Mouse (Mus musculus) megakaryocyte-erythroid progenitor cell, adult 5-6 weeks (primary cell): ENCODE data around the gene Ubr1. TPM values are rescaled to one million over a fixed set of nuclear protein-coding genes. Genes with fewer than 3 reads are reported as not detected.
"Not testable (repeated sequence)": the region's sequence is repeated elsewhere in the genome, so short reads cannot be mapped to it uniquely, and the experiment has no call there.

Experiments used
- ATAC-seq: replicated peaks from 2 replicates; pipeline ENCODE4 v1.8.0; 2016; ENCODE audit warnings: mild to moderate bottlenecking, inconsistent platforms; ENCODE audit not compliant: severe bottlenecking, poor library complexity, low FRiP score, low TSS enrichment
- total RNA-seq, 2 experiments: library from RNA; stranded (forward) in 1 of 2; stranded (reverse) in 1 of 2; fragments of 200-1000, 215-1000 nt in 1 of 2; fragments of >200 nt in 1 of 2; fragmentation: Nextera tagmentation in 1 of 2; gene quantifications; 2 replicates each; pipeline ENCODE4 v1.2.3; 2014 to 2017

Ubr1 gene
- total RNA-seq, 2 experiments from 2014 or later, result 32.9 to 39.5 TPM

DNA sequence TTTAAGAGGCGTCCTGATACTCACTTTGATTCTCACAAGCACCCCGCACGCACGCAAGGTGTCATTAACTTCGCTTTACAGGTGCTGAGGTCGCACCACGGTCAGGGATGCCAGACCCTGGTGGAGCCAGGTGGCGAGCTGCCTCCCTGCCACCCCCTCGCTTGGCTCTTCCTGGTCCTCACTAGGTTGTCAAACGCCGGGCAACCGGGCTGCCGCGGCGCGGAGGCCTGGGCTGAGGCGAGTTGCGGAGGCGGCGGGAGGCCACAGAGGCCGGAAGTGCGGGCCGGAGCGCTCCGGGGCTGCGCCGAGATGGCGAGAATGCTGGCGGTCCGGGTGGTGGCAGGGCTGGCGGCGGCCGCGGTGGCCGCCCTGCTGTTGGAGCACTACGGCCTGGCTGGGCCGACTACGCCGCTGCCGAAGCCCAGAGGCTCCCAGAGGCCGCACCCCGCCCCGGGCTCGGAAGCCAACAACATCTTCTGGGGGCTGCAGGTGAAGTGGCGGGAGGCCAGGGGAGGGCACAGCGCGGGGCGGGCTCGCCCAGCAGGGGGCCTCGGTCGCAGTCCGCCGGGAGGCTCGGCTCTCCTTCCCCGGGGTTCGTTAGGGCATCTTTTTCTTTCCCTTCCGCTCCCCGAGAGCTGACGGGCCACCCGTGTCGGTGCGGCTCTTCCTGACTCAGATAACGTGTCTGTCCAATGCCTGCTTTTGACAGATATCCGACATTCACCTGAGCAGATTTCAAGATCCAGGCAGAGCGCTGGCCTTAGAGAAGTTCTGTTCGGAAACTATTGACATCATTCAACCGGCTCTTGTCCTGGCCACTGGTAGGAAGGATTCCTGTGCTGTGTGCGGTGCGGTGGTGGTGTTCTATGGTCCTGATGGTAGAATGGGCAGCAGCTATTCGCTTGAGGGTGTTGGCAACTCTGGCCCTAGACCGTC is 6.7 kb upstream of the Ubr1 start, which contains the start of gene Tmem62:
Tmem62 (plus strand) TSS at position 28 of the 936 bp plus-strand sequence.
- peak; percentile 79 for ATAC-seq

GRCm38 (mm10) chr2:120976308-120976707 is 5.8 kb upstream of the Ubr1 start:
- ATAC-seq, result 0 out of 2 replicates have a peak, but pooled peaks have one; percentile 37

DNA sequence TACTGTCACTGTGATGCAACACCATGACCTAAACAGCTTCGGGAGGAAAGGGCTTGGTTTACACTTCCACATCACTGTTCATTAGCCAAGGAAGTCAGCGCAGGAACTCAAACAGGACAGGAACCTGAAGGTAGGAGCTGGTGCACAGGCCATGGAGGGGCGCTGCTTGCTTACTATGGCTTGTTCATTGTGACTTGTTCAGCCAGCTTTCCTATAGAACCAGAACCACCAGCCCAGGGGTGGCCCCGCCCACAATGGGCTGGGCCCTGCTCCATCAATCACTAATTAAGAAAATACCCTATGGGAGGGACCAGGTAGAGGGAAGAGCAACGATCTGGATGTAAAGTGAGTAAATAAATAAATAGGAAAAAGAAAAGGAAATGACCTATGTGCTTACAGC is 2.4 kb upstream of the Ubr1 start:
- no peak for ATAC-seq

- ATAC-seq, result not testable (repeated sequence)
Measured at GRCm38 (mm10) chr2:120972257-120972656, 1.7 kb upstream of the Ubr1 start.

- ATAC-seq, result no peak
Measured at GRCm38 (mm10) chr2:120971766-120972165, 1.3 kb upstream of the Ubr1 start.

- ATAC-seq, result peak; percentile 43
Measured at GRCm38 (mm10) chr2:120970045-120970539, 423 bp downstream of the Ubr1 start.

GRCm38 (mm10) chr2:120965486-120965885 is 5.0 kb downstream of the Ubr1 start:
- ATAC-seq, result no peak

- ATAC-seq, result no peak
Measured at GRCm38 (mm10) chr2:120963110-120963509, 7.4 kb downstream of the Ubr1 start.

GRCm38 (mm10) chr2:120960261-120960660 is 10.3 kb downstream of the Ubr1 start:
- ATAC-seq, result no peak

DNA sequence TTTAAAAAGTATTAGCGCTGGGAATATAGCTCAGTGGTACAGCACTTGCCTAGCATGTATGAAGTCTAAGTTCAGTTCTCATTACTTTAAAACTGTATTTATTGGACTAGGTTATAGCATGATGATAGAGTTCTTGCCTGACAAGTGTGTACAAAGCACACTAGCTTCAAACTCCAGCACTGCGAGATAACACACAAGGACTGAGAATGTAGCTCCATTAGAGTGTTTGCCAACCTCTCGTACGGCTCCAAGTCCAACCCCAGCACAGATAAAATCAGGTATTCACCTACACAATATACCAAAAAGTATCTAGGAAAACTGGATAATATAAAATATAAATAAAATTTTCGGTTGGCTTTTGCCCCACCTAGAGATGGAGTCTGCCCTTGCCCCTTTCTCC is 10.7 kb downstream of the Ubr1 start:
- no peak for ATAC-seq

DNA sequence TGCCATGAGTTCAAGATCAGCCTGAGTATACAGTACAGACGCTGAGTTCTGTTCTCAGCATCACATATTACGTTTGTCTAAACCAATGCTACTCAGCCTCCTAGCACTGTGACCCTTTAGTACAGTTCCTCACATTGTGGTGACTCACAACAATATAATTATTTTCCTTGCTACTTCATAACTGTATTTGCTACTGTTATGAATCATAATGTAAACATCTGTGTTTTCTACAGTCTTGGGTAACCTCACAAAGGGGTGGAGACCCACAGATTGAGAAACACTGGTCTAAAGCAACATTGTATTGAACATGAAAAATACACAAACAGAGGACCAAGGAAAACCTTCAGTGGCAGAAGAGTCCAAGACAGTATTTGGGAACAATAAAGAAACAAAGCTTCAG is 11.2 kb downstream of the Ubr1 start:
- no peak for ATAC-seq

DNA sequence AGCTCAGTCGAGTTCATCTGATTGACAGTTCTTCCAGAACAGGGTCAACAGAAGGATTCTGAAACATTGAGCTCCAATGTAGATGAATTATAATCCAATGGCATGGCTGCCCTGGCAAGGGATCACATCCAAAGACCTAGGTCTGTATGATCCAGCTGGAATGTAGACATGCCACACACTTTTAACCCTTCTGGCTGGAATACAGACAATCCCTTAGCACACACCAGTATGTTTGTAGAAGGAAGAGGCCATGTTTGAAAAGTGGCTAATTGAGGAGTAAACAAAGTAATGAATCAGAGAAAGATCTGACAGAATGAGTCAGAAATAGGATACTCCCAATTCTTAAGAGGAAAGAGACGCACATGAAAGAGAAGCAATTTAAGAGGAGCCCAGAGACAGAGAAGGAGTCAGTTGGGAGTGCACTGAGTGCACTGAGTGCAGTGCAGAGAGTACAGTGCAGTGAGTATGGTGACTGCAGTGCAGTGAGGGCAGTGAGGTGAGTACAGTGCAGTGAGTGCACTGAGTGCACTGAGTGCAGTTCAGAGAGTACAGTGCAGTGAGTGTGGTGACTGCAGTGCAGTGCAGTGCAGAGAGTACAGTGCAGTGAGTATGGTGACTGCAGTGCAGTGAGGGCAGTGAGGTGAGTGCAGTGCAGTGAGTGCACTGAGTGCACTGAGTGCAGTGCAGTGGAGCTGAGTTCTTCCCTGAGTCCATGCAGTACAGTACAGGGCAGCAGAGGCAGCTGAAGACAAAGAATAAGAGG is 18.2 kb downstream of the Ubr1 start:
- peak; percentile 67 for ATAC-seq

- ATAC-seq, result no peak
Measured at GRCm38 (mm10) chr2:120951208-120951607, 19.3 kb downstream of the Ubr1 start.

GRCm38 (mm10) chr2:120933038-120933437 is 37.5 kb downstream of the Ubr1 start:
- ATAC-seq, result no peak

- ATAC-seq, result no peak
Measured at GRCm38 (mm10) chr2:120909556-120909955, 61.0 kb downstream of the Ubr1 start.

DNA sequence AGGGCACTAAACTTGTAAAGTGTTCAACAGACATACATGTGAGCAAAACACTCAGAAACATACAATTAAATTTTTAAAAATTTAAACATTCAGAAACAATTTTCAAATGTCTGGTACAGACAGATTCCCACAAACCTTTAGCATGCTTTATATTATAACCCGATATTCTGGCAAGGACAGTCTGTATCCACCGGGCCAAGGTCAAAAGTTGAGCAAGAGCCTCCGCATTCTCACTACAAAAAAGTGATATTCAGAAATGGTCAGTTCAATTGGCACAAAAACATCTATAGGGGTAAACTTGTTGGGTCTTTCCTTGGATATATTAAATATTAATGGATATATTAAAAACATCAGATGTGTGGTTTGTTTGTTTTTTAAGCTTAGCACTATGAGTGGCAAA is 74.2 kb downstream of the Ubr1 start:
- no peak for ATAC-seq

- no peak for ATAC-seq
Measured at GRCm38 (mm10) chr2:120887601-120888000, 82.9 kb downstream of the Ubr1 start.

- ATAC-seq, result no peak
Measured at GRCm38 (mm10) chr2:120873192-120873591, 97.3 kb downstream of the Ubr1 start.

- no peak for ATAC-seq
Measured at GRCm38 (mm10) chr2:120871447-120872336, 98.8 kb downstream of the Ubr1 start.
